Mouse (Mus musculus): ENCODE measurements around the gene Nr6a1.

The Nr6a1 gene

GRCm38 (mm10) chr2:38781945-38782720 is 145.4 kb downstream of the Nr6a1 start:
- DNase-seq (ENCODE audit: low spot score) = no peak

- DNase-seq (ENCODE audit: low spot score) = no peak
Measured at GRCm38 (mm10) chr2:38779939-38780338, 147.5 kb downstream of the Nr6a1 start.

- no peak for DNase-seq (ENCODE audit: low spot score)
Measured at GRCm38 (mm10) chr2:38777326-38777725, 150.2 kb downstream of the Nr6a1 start.

- no peak for DNase-seq (ENCODE audit: low spot score)
Measured at GRCm38 (mm10) chr2:38774936-38775335, 152.6 kb downstream of the Nr6a1 start.

- DNase-seq (ENCODE audit: low spot score) = no peak
Measured at GRCm38 (mm10) chr2:38771478-38771797, 156.1 kb downstream of the Nr6a1 start.

- no peak for DNase-seq (ENCODE audit: low spot score)
Measured at GRCm38 (mm10) chr2:38770772-38771477, 156.6 kb downstream of the Nr6a1 start.

GRCm38 (mm10) chr2:38767177-38767931 is 160.1 kb downstream of the Nr6a1 start:
- DNase-seq (ENCODE audit: low spot score) = no peak

GRCm38 (mm10) chr2:38739847-38740246 is 187.6 kb downstream of the Nr6a1 start:
- no peak for DNase-seq (ENCODE audit: low spot score)

- no peak for DNase-seq (ENCODE audit: low spot score)
Measured at GRCm38 (mm10) chr2:38739410-38739809, 188.1 kb downstream of the Nr6a1 start.

- no peak for DNase-seq (ENCODE audit: low spot score)
Measured at GRCm38 (mm10) chr2:38738601-38739301, 188.7 kb downstream of the Nr6a1 start.

GRCm38 (mm10) chr2:38735740-38736139 is 191.7 kb downstream of the Nr6a1 start:
- DNase-seq (ENCODE audit: low spot score) = no peak

- DNase-seq (ENCODE audit: low spot score) = no peak
Measured at GRCm38 (mm10) chr2:38734721-38735120, 192.8 kb downstream of the Nr6a1 start.

GRCm38 (mm10) chr2:38730331-38730827 is 197.1 kb downstream of the Nr6a1 start:
- DNase-seq (ENCODE audit: low spot score) = no peak

- DNase-seq (ENCODE audit: low spot score) = no peak
Measured at GRCm38 (mm10) chr2:38725427-38725826, 202.1 kb downstream of the Nr6a1 start.

- DNase-seq (ENCODE audit: low spot score) = no peak
Measured at GRCm38 (mm10) chr2:38723378-38723777, 204.1 kb downstream of the Nr6a1 start.

- DNase-seq (ENCODE audit: low spot score) = no peak
Measured at GRCm38 (mm10) chr2:38722076-38722475, 205.4 kb downstream of the Nr6a1 start.

- no peak for DNase-seq (ENCODE audit: low spot score)
Measured at GRCm38 (mm10) chr2:38720661-38721060, 206.8 kb downstream of the Nr6a1 start.

GRCm38 (mm10) chr2:38719354-38719753 is 208.1 kb downstream of the Nr6a1 start:
- DNase-seq (ENCODE audit: low spot score) = no peak

GRCm38 (mm10) chr2:38718676-38719075 is 208.8 kb downstream of the Nr6a1 start:
- DNase-seq (ENCODE audit: low spot score) = no peak

GRCm38 (mm10) chr2:38717436-38717835 is 210.1 kb downstream of the Nr6a1 start:
- DNase-seq (ENCODE audit: low spot score) = no peak

- DNase-seq (ENCODE audit: low spot score) = no peak
Measured at GRCm38 (mm10) chr2:38714324-38714723, 213.2 kb downstream of the Nr6a1 start, which contains the start of gene Nr5a1. Gene Nr5a1 (minus strand): TSS chr2:38714542.

- no peak for DNase-seq (ENCODE audit: low spot score)
Measured at GRCm38 (mm10) chr2:38713596-38713995, 213.9 kb downstream of the Nr6a1 start.
